ENCODE assay signal across 9 mouse cellular contexts in the genomic region with DNA sequence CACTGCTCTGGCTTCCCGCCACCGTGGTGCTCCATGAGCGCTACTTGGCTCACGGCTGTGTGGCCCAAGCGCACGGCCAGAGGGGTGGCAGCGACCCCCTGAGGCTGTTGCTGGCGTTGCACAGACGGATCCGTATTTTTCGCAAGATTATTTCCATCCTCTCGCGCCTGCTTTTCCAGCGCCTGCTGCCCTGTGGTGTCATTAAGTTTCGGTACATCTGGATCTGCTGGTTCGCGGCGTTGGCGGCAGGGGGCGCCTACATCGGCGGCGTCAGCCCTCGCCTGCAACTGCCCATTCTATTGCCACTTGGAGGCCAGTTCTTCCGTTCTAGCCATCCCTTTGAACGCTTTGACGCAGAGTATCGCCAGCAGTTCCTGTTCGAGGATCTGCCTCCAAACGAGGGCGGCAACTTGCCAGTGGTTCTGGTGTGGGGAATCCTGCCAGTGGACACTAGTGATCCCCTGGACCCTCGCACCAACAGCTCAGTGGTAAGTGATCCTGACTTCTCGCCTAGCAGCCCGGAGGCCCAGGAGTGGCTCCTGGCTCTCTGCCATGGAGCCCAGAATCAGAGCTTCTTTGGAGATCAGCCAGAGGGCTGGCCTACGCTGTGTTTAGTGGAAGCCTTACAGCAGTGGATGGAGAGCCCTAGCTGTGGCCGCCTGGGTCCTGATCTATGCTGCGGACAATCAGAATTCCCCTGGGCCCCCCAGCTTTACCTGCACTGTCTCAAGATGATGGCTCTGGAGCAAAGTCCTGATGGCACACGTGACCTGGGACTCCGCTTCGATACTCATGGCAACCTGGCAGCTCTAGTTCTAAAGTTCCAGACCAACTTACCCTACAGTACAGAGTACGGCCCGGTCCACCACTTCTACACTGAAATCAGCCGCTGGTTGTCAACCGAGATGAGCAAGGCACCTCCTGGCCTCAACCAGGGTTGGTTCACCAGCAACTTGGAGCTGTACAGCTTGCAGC. TPM values are rescaled to one million over a fixed set of nuclear protein-coding genes. Genes with fewer than 3 reads are reported as not detected.
DNase-seq lines count a peak whose midpoint lies in the region; ATAC-seq and TF ChIP-seq lines count a peak whose summit lies in the region.
"Had no signal": no experiment of that assay in that cellular context is flagged by ENCODE, and none has a peak within 500 bp of the region (broad histone marks: within the 10 kb centered on the region; RNA-seq: fewer than 3 reads in every experiment).

No protein-coding gene starts in this region.

- H3K9ac ChIP-seq in forebrain, embryonic 13.5 days, result 0 out of 2 replicates have a peak overlapping the region, but pooled peaks have one; percentile 5
- no peak overlapping the region for H3K9ac ChIP-seq in lung, embryonic 15.5 days

- peaks cover 21% of the 10 kb centered on the region for H3K4me1 ChIP-seq in forebrain, embryonic 13.5 days
- peaks cover 14% of the 10 kb centered on the region for H3K4me1 ChIP-seq in lung, embryonic 15.5 days
- H3K4me1 ChIP-seq in olfactory bulb, adult 2 months (ENCODE audit: control insufficient read depth, insufficient read depth, low read length), result peaks cover 13% of the 10 kb centered on the region

- H3K4me2 ChIP-seq in forebrain, embryonic 13.5 days, result peak overlapping the region; percentile 45
- peak overlapping the region; percentile 58 for H3K4me2 ChIP-seq in lung, embryonic 15.5 days

- intact Hi-C loops in heart, postnatal 10 days (cut with DNase I), result loop anchor here (1.0 kb wide), 1 partner anchor 92 kb away; no protein-coding TSS in a partner anchor

- H3K9me3 ChIP-seq in forebrain, embryonic 13.5 days (replicated peaks), result no peaks in the 10 kb centered on the region
- no peaks in the 10 kb centered on the region for H3K9me3 ChIP-seq in lung, embryonic 15.5 days

- TF ChIP-seq CTCF in olfactory bulb, adult 2 months (IDR thresholded peaks at IDR 0.05; ENCODE audit: insufficient read depth, low read depth, low read length), result peak; percentile 41; the same call in 1 of the 2 replicates

- H3K27me3 ChIP-seq in forebrain, embryonic 13.5 days, result no peaks in the 10 kb centered on the region
- peaks cover 3% of the 10 kb centered on the region; the same call in 1 of the 2 replicates for H3K27me3 ChIP-seq in lung, embryonic 15.5 days

- peak; percentile 68 for ATAC-seq in forebrain, embryonic 13.5 days
- ATAC-seq in lung, embryonic 15.5 days (ENCODE audit: borderline replicate concordance, extremely low read depth, low FRiP score, low TSS enrichment), result peak; percentile 71

- peak overlapping the region; percentile 6; the same call in 1 of the 2 replicates for H3K4me3 ChIP-seq in forebrain, embryonic 13.5 days
- H3K4me3 ChIP-seq in lung, embryonic 15.5 days, result peak overlapping the region; percentile 27
- 0 out of 2 replicates have a peak overlapping the region, but pooled peaks have one; percentile 2 for H3K4me3 ChIP-seq in olfactory bulb, adult 2 months (ENCODE audit: insufficient read depth, low read depth, low read length)

- peaks cover 36% of the 10 kb centered on the region for H3K36me3 ChIP-seq in forebrain, embryonic 13.5 days (ENCODE audit: poor library complexity, severe bottlenecking)
- no peaks in the 10 kb centered on the region for H3K36me3 ChIP-seq in lung, embryonic 15.5 days

- no peak for TF ChIP-seq POLR2A in olfactory bulb, adult 2 months (IDR thresholded peaks at IDR 0.05; ENCODE audit: insufficient read depth, low read depth, low read length)

- no peak overlapping the region for H3K27ac ChIP-seq in forebrain, embryonic 13.5 days
- no peak overlapping the region; the same call in 1 of the 2 replicates for H3K27ac ChIP-seq in lung, embryonic 15.5 days
- no peak overlapping the region for H3K27ac ChIP-seq in olfactory bulb, adult 2 months (ENCODE audit: insufficient read depth, low read depth, low read length)

- DNase-seq in R1 (ENCODE audit: low read depth, low spot score), result peak; percentile 92
- peak; percentile 90 for DNase-seq in cerebellum, adult 11-12 months
- peak; percentile 72 to 74 for DNase-seq in heart, postnatal 10 days
- peak; percentile 76 to 83 for DNase-seq in kidney, postnatal 4 days
- peak; percentile 47 to 70 for DNase-seq in urinary bladder, postnatal 36 days (ENCODE audit: low spot score in 2 of 2)

- WGBS in forebrain, embryonic 13.5 days, result 25% methylated on average over 44 of the region's 44 CpGs
- 20% methylated on average over 44 of the region's 44 CpGs for WGBS in lung, embryonic 15.5 days
- 26% methylated on average over 44 of the region's 44 CpGs for WGBS in olfactory bulb, adult 2 months

RNA-seq across cellular contexts. Expression of gene Disp2, which starts 11.3 kb away (rescaled TPM):
- polyA plus RNA-seq in forebrain, embryonic 13.5 days (2015; fragmentation: Nextera tagmentation; extraction: Ambion mirVana), result 13.6 and 15.7 TPM in 2 replicates
- under 1 TPM in 1 of 2 experiments, not detected in 1; 0.07 TPM for total RNA-seq in heart, postnatal 10 days (2021)
- polyA plus RNA-seq in lung, embryonic 15.5 days (2015; fragmentation: Nextera tagmentation; extraction: Ambion mirVana), result 0.76 and 0.89 TPM in 2 replicates
- polyA plus RNA-seq in olfactory bulb, adult 2 months (2012; ENCODE audit: insufficient read depth, insufficient read length, low replicate concordance, missing spikeins), result 69.0 TPM in 1 of 2 replicates, not detected in the other
- total RNA-seq: hematopoietic stem cell, adult 5-6 weeks had no signal

RNA-seq across cellular contexts. Expression of gene Phgr1, which starts 18.3 kb away (rescaled TPM):
- not detected in 2 replicates for polyA plus RNA-seq in forebrain, embryonic 13.5 days (2015; fragmentation: Nextera tagmentation; extraction: Ambion mirVana)
- total RNA-seq in heart, postnatal 10 days (2021), result not detected
- not detected in 2 replicates for polyA plus RNA-seq in lung, embryonic 15.5 days (2015; fragmentation: Nextera tagmentation; extraction: Ambion mirVana)
- polyA plus RNA-seq in olfactory bulb, adult 2 months (2012; ENCODE audit: insufficient read depth, insufficient read length, low replicate concordance, missing spikeins), result not detected in 2 replicates
- total RNA-seq: hematopoietic stem cell, adult 5-6 weeks had no signal

RNA-seq across cellular contexts. Expression of gene Knstrn, which starts 23.0 kb away (rescaled TPM):
- 130 and 133 TPM in 2 replicates for polyA plus RNA-seq in forebrain, embryonic 13.5 days (2015; fragmentation: Nextera tagmentation; extraction: Ambion mirVana)
- 10 to 100 TPM; 16.4 to 19.5 TPM for total RNA-seq in heart, postnatal 10 days (2021)
- 134 TPM in 2 replicates for polyA plus RNA-seq in lung, embryonic 15.5 days (2015; fragmentation: Nextera tagmentation; extraction: Ambion mirVana)
- not detected in 2 replicates for polyA plus RNA-seq in olfactory bulb, adult 2 months (2012; ENCODE audit: insufficient read depth, insufficient read length, low replicate concordance, missing spikeins)

RNA-seq across cellular contexts. Expression of gene Ccdc9b, which starts 28.4 kb away (rescaled TPM):
- 1.5 and 2.0 TPM in 2 replicates for polyA plus RNA-seq in forebrain, embryonic 13.5 days (2015; fragmentation: Nextera tagmentation; extraction: Ambion mirVana)
- 1 to 10 TPM; 8.4 to 9.9 TPM for total RNA-seq in heart, postnatal 10 days (2021)
- polyA plus RNA-seq in lung, embryonic 15.5 days (2015; fragmentation: Nextera tagmentation; extraction: Ambion mirVana), result 0.98 and 1.2 TPM in 2 replicates
- not detected in 2 replicates for polyA plus RNA-seq in olfactory bulb, adult 2 months (2012; ENCODE audit: insufficient read depth, insufficient read length, low replicate concordance, missing spikeins)

RNA-seq across cellular contexts. Expression of gene Inafm2, which starts 45.3 kb away (rescaled TPM):
- polyA plus RNA-seq in forebrain, embryonic 13.5 days (2015; fragmentation: Nextera tagmentation; extraction: Ambion mirVana), result 26.3 and 27.0 TPM in 2 replicates
- 10 to 100 TPM; 27.4 to 37.4 TPM for total RNA-seq in heart, postnatal 10 days (2021)
- 18.3 and 18.4 TPM in 2 replicates for polyA plus RNA-seq in lung, embryonic 15.5 days (2015; fragmentation: Nextera tagmentation; extraction: Ambion mirVana)
- not detected in 2 replicates for polyA plus RNA-seq in olfactory bulb, adult 2 months (2012; ENCODE audit: insufficient read depth, insufficient read length, low replicate concordance, missing spikeins)

Comparison
In these comparisons a context has a peak if more than half of its experiments do, and no peak if none do; other contexts are left out.
1. RNA of gene Knstrn, which starts 23.0 kb away (polyA plus RNA-seq): 134 TPM in lung, embryonic 15.5 days and 130 to 133 TPM in forebrain, embryonic 13.5 days; not detected in olfactory bulb, adult 2 months; every median in the first group is over 100 times any median in the second.
2. Peak in every context shown above with its lines, with median percentiles within 50 percentile points of each other: DNase-seq and H3K4me3 ChIP-seq.